Mouse (Mus musculus) brain, embryonic 14.5 days (tissue): Measurements from ENCODE around the gene Gtf2a2.

Experiments
- CTCF ChIP-seq: fragments of 200-500 bp; IDR thresholded peaks from 2 replicates; pipeline ENCODE4 v1.5.1; 2012; ENCODE audit warnings: inconsistent platforms, mild to moderate bottlenecking, moderate library complexity, borderline replicate concordance; ENCODE audit not compliant: insufficient read depth, insufficient read length; ENCODE audit errors: extremely low read depth
- POLR2A ChIP-seq: fragments of 200-500 bp; IDR thresholded peaks from 2 replicates; pipeline ENCODE4 v1.6.1; 2012; ENCODE audit warnings: mild to moderate bottlenecking, inconsistent platforms, borderline replicate concordance; ENCODE audit not compliant: poor library complexity, insufficient read depth, insufficient read length, severe bottlenecking; ENCODE audit errors: extremely low read depth

GRCm38 (mm10) chr9:69985526-69985925 is 26.8 kb upstream of the Gtf2a2 start:
- TF ChIP-seq CTCF (no peak), POLR2A (no peak)
